Mouse (Mus musculus): ENCODE data around the gene Olfr810.

Gene Olfr810

GRCm38 (mm10) chr10:129794817-129795216, at the start of gene Olfr810:
Gene Olfr810 (minus strand): TSS chr10:129794917.
- no peak for TF ChIP-seq GATA4 (IDR thresholded peaks at IDR 0.05; ENCODE audit: insufficient replicate concordance, low read length)

GRCm38 (mm10) chr10:129804296-129804695, 9.6 kb upstream of the Olfr810 start, which contains the start of gene Olfr811:
Gene Olfr811 (minus strand): TSS chr10:129804396.
- no peak for TF ChIP-seq GATA4 (IDR thresholded peaks at IDR 0.05; ENCODE audit: insufficient replicate concordance, low read length)

- TF ChIP-seq GATA4 (IDR thresholded peaks at IDR 0.05; ENCODE audit: insufficient replicate concordance, low read length): no peak
These were observed 16.6 kb downstream of the Olfr810 start for GRCm38 (mm10) chr10:129778123-129778522.

GRCm38 (mm10) chr10:129774338-129774737, 20.4 kb downstream of the Olfr810 start, which contains the start of gene Olfr809:
Gene Olfr809 (plus strand): TSS chr10:129774638.
- TF ChIP-seq GATA4 (IDR thresholded peaks at IDR 0.05; ENCODE audit: insufficient replicate concordance, low read length): no peak

DNA sequence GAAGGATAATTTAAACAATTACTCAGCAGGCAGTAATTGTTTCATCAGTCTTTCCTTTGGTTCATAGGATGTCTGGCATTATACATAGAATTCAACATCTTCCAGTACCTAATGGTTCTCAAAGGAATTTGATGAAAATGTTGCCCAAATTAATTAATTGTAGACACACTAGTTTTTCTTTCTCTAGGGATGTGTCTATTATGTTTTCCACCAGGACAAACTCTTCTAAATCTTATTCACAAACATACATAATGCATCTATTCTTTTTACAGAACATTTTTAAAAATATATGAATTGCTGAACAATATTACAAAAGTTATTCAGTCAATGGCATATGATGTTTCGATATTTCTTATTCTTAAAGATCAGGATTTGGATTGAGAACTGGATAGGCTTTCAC, 29.5 kb downstream of the Olfr810 start, which contains the start of gene Olfr808:
Olfr808 (plus strand) TSS at position 301 of the 400 bp plus-strand sequence.
- no peak for TF ChIP-seq GATA4 (IDR thresholded peaks at IDR 0.05; ENCODE audit: insufficient replicate concordance, low read length)

DNA sequence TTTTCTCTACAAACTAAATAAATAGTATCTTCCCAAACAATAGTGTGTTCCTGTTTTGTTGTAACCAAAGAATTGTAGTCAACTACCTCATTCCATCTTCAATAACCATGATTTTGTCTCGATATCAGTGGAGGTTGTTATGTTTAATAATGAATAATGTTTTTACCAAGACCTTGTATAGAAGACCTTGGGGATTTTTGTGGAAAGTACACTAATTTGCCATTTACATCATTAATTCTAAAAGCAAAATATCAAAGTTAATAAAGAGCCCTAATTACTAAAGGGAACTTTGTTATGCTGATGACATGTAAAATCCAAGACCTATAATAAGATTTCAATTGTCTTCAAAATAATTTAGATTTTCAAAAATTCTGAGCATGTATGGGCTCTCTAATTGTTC, 37.0 kb downstream of the Olfr810 start, which contains the start of gene Olfr807:
Olfr807 (minus strand) TSS at position 101 of the 400 bp plus-strand sequence.
- no peak for TF ChIP-seq GATA4 (IDR thresholded peaks at IDR 0.05; ENCODE audit: insufficient replicate concordance, low read length)

DNA sequence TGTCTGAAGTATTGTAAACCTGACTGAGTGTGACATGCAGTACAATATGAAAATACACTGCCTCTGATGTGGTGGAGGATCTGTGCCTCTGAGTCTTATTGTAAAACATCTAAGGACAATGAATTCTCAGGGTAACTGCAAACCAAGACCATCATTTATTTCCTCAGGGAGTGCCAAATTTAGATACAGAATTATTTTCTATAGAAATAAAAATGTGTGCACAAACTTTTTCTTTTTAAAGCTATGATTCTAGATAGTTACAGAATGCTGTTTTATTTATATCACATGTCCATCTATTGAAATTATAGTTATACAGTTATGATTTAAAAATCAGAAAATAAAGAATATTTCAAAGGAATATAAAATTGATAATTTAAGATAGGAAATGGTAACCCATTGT, 52.9 kb downstream of the Olfr810 start, which contains the start of gene Olfr806:
Olfr806 (minus strand) TSS at position 101 of the 400 bp plus-strand sequence.
- TF ChIP-seq GATA4 (IDR thresholded peaks at IDR 0.05; ENCODE audit: insufficient replicate concordance, low read length): no peak
